Mouse (Mus musculus) adrenal gland, postnatal 10 days (tissue): Measurements from ENCODE around the gene Clip2. TPM values are rescaled to one million over a fixed set of nuclear protein-coding genes. Genes with fewer than 3 reads are reported as not detected.
"Not testable (repeated sequence)": the region's sequence is repeated elsewhere in the genome, so short reads cannot be mapped to it uniquely, and the experiment has no call there.

Experiments
- DNase-seq: peaks from one replicate; pipeline ENCODE4 v3.0.0; 2021; ENCODE audit warnings: mixed read lengths
- microRNA-seq: library from miRNA; unstranded; fragments of <30 nt; microRNA quantifications from one replicate; pipeline ENCODE4 v1.2.0, GENCODE M21; 2021
- total RNA-seq, 2 experiments: library from RNA; stranded (reverse); gene quantifications; 2 replicates each; pipeline ENCODE4 v1.2.3; 2021

The Clip2 gene
- total RNA-seq, 2 experiments from 2014 or later: 21.8 to 24.1 TPM

DNA sequence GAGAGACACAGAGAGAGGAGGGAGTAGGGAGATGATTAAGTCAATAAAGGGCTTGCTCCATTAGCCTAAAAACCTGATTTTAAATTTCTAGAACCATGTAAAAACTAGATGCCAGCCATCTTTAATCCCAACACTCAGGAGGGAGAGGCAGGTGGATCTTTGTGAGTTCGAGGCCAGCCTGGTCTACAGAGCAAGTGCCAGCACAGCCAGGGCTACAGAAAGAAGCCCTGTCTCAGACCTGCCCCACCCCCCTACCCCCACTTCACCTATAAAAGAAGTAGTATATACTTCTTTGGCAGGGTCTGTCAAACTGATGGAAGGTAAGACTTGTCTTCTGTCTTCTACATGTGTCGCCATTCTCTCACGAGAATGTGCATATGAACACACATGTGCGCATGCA, 91.7 kb downstream of the Clip2 start:
- DNase-seq: no peak

GRCm38 (mm10) chr5:134459096-134459495, 93.1 kb downstream of the Clip2 start:
- DNase-seq: no peak

DNA sequence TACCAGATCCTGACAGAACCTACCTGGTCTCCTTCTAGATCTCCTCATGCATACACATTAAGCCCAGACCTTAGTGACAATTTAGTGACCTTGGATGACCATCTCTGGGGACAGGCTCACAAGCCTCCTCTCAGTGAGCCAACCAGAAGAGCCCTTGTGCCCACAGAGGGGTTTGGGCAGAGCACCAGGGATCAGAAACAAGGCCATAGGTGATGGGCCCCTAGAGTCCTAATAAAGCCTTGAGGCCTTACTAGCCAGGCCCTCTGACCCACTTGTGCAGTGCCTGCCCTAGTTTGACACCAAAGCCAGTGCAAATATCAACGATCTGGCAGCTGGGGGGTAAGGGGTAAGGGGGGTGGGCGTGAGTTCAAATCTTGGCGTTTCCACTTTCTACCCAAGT, 93.8 kb downstream of the Clip2 start:
- DNase-seq: peak; percentile 64

DNA sequence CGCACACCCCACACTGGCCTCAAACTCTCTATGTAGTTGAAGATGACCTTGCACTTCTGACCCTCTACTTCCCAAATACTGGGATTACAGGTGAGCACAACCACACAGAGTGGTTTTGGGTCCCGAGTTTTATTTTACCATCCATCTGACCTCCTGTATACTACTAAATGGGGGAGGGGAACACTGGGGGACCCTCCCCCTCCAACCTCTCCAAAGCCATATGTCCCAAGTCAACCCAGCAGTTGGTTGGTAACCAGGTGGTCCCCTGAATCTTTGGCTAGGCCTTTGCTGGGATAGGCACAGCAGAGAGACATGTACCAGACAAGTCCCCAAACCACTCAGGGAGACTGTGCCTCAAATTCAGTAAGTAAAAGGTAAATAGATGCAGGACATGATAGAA, 94.9 kb downstream of the Clip2 start:
- no peak for DNase-seq

GRCm38 (mm10) chr5:134456503-134456962, 95.7 kb downstream of the Clip2 start, which contains the start of gene Gtf2ird1:
Gene Gtf2ird1 (minus strand): TSS chr5:134456716.
- peak; percentile 78 for DNase-seq

DNA sequence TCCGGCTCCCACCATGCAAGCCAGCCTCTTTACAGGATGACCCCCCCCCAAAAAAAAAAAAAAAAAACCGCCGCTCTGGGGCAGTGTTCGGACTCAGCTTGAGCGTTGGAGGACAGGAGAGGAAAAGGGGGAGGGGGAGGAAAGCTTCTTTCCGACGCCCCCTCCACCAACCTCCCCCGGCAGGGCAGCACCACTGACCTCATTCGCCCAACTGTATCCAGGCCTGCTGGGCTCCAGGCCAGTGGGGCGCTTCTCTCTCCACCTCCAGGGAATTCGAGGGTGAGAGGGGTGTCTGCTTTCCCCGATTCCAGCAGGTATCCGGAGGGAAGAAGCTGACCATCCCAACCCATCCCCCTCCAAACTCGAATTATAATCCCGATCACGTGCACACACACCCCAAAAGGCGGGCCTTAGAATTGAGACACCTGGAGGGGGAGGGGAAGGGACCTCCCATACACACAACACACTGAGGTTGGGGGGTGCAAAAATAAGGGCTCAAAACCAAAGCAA, 96.3 kb downstream of the Clip2 start:
- DNase-seq: peak; percentile 77

GRCm38 (mm10) chr5:134455186-134455895, 96.9 kb downstream of the Clip2 start:
- DNase-seq: peak; percentile 67

- peak; percentile 56 for DNase-seq
Observed at GRCm38 (mm10) chr5:134454421-134454820, 97.8 kb downstream of the Clip2 start.

DNA sequence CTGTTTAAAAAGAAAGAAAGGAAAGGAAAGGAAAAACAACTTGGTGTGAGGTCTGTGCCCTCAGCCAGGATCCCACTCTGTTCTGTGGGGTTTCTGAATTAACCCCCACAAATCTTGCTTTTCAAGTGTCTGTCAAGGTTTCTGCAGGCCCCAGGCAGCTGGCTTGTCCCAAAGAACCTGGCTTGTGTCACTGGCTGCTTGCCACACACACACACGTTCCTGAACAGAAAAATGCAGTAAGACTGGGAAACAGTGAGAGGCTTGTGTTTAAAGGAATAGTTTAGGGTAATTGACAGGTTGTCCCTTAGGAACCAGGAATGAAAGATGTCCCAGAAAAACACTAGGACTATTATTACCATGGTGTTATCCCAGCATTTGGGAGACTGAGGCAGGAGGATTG, 98.7 kb downstream of the Clip2 start:
- DNase-seq: peak; percentile 43

- not testable (repeated sequence) for DNase-seq
Observed at GRCm38 (mm10) chr5:134446755-134447154, 105.5 kb downstream of the Clip2 start.

GRCm38 (mm10) chr5:134445895-134446294, 106.3 kb downstream of the Clip2 start:
- peak; percentile 55 for DNase-seq

DNA sequence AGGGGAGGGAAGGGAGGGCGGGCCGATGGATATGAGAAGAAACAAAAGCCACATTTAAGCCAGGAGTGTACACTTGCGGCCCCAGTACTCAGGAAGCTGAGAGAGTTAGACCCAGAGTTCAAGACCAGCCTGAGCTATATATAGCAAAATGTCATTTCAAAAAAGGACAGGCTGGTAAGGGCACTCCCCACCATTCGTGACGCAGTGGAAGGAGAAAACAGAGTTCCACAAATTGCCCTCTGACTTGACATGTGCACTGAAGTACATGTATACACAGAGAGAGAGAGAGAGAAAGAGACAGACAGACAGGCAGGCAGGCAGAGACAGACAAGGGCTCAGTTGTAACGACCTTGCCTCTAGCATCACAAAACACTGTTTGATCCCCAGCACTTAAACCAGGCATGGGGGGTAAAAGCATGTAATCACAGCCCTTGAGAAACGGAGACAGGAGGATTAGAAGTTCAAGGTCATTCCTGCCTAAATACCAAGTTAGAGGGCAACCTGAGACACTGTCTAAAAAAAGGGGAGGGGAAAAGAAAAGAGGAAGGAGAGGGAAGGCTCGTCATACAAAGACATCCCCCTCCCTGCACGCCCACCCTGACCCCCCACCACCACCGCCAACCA, 106.9 kb downstream of the Clip2 start:
- peak; percentile 15 for DNase-seq

DNA sequence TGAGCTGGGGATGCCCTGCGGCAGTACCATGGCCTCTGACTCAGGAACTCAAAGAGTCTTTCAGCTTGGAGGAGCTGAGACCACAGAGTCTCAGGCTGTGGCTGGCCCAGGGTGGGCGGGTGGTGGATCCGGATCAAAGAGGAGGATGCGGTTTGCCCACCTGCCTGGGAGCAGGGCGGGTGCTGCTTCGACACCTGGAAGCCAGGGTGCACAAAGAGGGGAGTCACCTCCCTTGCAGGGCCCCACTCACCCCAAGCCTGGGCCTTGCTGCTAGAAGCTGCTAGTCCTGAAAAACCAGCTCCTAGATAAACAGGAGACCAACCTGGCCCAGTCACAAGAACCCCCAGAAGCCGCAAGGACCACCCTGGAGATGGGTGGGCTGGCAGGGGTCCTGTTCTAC, 107.8 kb downstream of the Clip2 start:
- no peak for DNase-seq

DNA sequence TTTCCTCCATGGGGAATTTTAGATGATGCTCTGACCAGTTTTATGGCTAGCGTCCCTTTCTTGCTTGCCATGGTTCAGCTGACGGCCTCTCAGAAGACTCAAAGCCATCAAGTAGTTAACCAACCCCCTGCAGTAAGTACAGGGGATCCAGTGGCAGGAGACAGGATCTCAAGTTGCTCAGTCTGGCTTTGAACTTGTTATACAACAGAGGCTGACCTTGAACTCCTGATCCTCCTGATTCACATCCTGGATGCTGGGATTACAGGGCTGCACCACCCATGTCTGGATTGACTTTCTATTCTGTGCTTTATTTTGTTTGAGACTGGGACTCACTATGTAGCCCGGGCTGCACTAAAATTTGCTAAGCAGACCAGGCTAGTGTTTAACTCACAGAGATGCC, 110.2 kb downstream of the Clip2 start:
- DNase-seq: no peak

DNA sequence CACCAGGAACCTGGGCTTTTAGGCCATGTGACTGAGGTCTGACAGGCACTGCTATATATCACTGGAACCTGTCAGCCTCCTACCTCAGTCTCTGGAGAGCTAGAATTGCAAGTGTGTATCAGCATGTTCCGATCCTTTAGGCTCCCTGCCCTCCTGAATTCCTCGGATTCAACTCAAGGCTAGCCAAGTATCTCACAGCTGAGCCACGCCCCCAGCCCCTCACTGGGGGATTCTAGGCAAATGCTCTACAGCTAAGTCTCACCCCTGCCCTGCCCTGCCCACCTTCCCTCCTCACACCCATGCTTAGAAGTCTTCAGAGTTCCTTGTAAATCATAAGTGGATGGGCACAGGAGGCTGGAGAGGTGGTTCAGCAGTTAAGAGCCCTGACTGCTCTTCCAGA, 111.1 kb downstream of the Clip2 start:
- DNase-seq: no peak

- peak; percentile 90 for DNase-seq
Observed at GRCm38 (mm10) chr5:134440098-134440497, 112.1 kb downstream of the Clip2 start.

- DNase-seq: no peak
Observed at GRCm38 (mm10) chr5:134439481-134439880, 112.8 kb downstream of the Clip2 start.

Small RNA genes lying within 50 kb of the gene (microRNA-seq; reads per million reads assigned to microRNA genes)
- gene Gm26340 (not detected), gene Mir7228 (not detected)

Other genes with a start within 250 kb of the Clip2 start
- 100 to 1,000 TPM; 228 to 249 TPM for gene Gtf2i, start 237.7 kb downstream of the Clip2 start, total RNA-seq
- 100 to 1,000 TPM in 1 of 2 experiments, 10 to 100 TPM in 1; 69.8 to 112 TPM for gene Gtf2ird1, start 95.7 kb downstream of the Clip2 start, total RNA-seq
- gene Syna, start 7.7 kb upstream of the Clip2 start, total RNA-seq: not detected
- 10 to 100 TPM; 51.1 to 56.7 TPM for gene Rfc2, start 28.9 kb upstream of the Clip2 start, total RNA-seq
- gene Lat2, start 62.6 kb upstream of the Clip2 start, total RNA-seq: 1 to 10 TPM; 3.8 to 4.3 TPM
- gene Eif4h, start 87.1 kb upstream of the Clip2 start, total RNA-seq: 100 to 1,000 TPM; 270 to 283 TPM
- 10 to 100 TPM; 17.9 to 20.5 TPM for gene Limk1, start 136.2 kb upstream of the Clip2 start, total RNA-seq
- 1,000 to 10,000 TPM in 1 of 2 experiments, 100 to 1,000 TPM in 1; 255 to 1,124 TPM for gene Eln, start 194.9 kb upstream of the Clip2 start, total RNA-seq